Mouse (Mus musculus) lung, postnatal 0 days (tissue): ENCODE measurements around the gene Slc19a3.

Experiments
- CTCF ChIP-seq: IDR thresholded peaks from 2 replicates; pipeline ENCODE4 v1.5.1; 2016; ENCODE audit warnings: antibody characterized with exemption, mild to moderate bottlenecking
- EP300 ChIP-seq: IDR thresholded peaks from 2 replicates; pipeline ENCODE4 v1.6.1; 2016; ENCODE audit warnings: antibody characterized with exemption, mild to moderate bottlenecking, control low read depth

DNA sequence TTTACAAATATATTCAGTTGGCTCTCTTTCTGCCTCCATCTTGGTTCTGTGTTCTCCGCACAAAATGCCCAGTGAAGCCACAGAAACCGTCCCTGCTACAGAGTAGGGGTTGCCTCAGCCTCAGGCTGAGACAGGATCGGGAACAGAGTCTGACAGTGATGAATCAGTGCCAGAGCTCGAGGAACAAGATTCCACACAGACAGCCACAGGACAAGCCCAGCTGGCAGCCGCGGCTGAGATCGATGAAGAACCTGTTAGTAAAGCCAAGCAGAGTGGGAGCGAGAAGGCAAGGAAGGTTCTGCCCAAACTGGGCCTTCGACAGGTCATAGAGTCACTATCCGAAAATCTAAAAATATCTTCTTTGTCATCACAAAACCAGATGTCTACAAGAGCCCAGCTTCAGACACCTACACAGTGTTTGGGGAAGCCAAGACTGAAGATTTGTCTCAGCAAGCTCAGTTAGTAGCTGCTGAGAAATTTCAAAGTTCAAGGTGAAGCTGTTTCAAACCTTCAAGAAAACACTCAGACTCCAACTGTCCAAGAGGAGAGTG, 22.8 kb downstream of the Slc19a3 start:
- TF ChIP-seq CTCF (no peak), EP300 (no peak)
